Comparison of ENCODE assay signal across 8 mouse cellular contexts in the genomic region with DNA sequence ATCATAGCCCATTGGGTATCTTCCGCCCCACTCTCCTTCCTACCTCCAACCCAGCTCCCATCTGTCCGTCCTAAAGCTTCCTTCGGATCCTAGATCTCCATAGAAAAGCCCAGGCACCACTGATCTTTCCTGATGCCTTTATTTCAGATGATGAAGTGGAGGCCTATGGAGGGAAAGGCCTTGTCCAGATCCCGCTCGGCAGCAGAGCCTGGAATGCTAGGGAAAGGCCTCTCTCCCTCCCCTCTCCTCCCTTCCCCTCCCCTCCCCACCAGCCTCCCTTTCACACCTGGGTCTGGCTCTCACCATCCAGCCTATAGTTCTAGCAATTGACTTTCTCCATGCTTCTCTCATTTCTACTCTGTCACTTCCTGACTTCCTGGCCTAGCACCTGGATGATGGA.
DNase-seq lines count a peak whose midpoint lies in the region; ATAC-seq lines count a peak whose summit lies in the region.

No protein-coding gene starts in this region.

- H3K27ac ChIP-seq in heart, embryonic 16.5 days (ENCODE audit: low read length), result peak overlapping the region; percentile 49; the same call in 1 of the 2 replicates
- no peak overlapping the region for H3K27ac ChIP-seq in hindbrain, embryonic 16.5 days (ENCODE audit: low read depth, low read length)
- H3K27ac ChIP-seq in midbrain, embryonic 16.5 days (ENCODE audit: low read length), result no peak overlapping the region

- H3K4me3 ChIP-seq in heart, embryonic 16.5 days (ENCODE audit: low read length), result peak overlapping the region; percentile 66
- H3K4me3 ChIP-seq in hindbrain, embryonic 16.5 days (ENCODE audit: low read length), result peak overlapping the region; percentile 65
- peak overlapping the region; percentile 14 for H3K4me3 ChIP-seq in midbrain, embryonic 16.5 days (ENCODE audit: low read depth, low read length)

- H3K9ac ChIP-seq in heart, embryonic 16.5 days (ENCODE audit: low read length), result peak overlapping the region; percentile 81
- no peak overlapping the region; the same call in 1 of the 2 replicates for H3K9ac ChIP-seq in hindbrain, embryonic 16.5 days (ENCODE audit: low read depth, low read length)
- H3K9ac ChIP-seq in midbrain, embryonic 16.5 days (ENCODE audit: low read depth, low read length), result peak overlapping the region; percentile 27; the same call in 1 of the 2 replicates

- peak overlapping the region; percentile 85 for H3K4me2 ChIP-seq in heart, embryonic 16.5 days (ENCODE audit: low read depth, low read length)
- H3K4me2 ChIP-seq in hindbrain, embryonic 16.5 days (ENCODE audit: low read length), result peak overlapping the region; percentile 69
- peak overlapping the region; percentile 72 for H3K4me2 ChIP-seq in midbrain, embryonic 16.5 days (ENCODE audit: low read length)

- intact Hi-C loops in heart, postnatal 25 days (cut with DNase I), result no loop called here
- intact Hi-C loops in left cerebral cortex, postnatal 14 days (cut with DNase I), result no loop called here

- H3K4me1 ChIP-seq in heart, embryonic 16.5 days (ENCODE audit: control insufficient read depth, insufficient read depth, low read length), result peaks cover 68% of the 10 kb centered on the region
- peaks cover 23% of the 10 kb centered on the region for H3K4me1 ChIP-seq in hindbrain, embryonic 16.5 days (ENCODE audit: control insufficient read depth, insufficient read depth, low read depth, low read length)
- H3K4me1 ChIP-seq in midbrain, embryonic 16.5 days (ENCODE audit: control insufficient read depth, insufficient read depth, low read length), result peaks cover 28% of the 10 kb centered on the region

- H3K36me3 ChIP-seq in heart, embryonic 16.5 days (ENCODE audit: control insufficient read depth, insufficient read depth), result no peaks in the 10 kb centered on the region; the same call in 1 of the 2 replicates
- no peaks in the 10 kb centered on the region for H3K36me3 ChIP-seq in hindbrain, embryonic 16.5 days (ENCODE audit: control insufficient read depth, insufficient read depth, low read length)
- no peaks in the 10 kb centered on the region for H3K36me3 ChIP-seq in midbrain, embryonic 16.5 days (ENCODE audit: control insufficient read depth, insufficient read depth, low read length)

- no peak for DNase-seq in heart, postnatal 25 days (ENCODE audit: low spot score)
- DNase-seq in cerebellum, postnatal 14 days, result peak; percentile 22 to 45
- no peak for DNase-seq in gastrocnemius, postnatal 4 days (ENCODE audit: low spot score in 2 of 2)
- DNase-seq in left cerebral cortex, postnatal 14 days (ENCODE audit: low spot score in 2 of 2), result no peak

- ATAC-seq in heart, embryonic 16.5 days (replicated peaks; ENCODE audit: extremely low read depth, insufficient read depth, low FRiP score), result no peak
- no peak for ATAC-seq in hindbrain, embryonic 16.5 days
- ATAC-seq in midbrain, embryonic 16.5 days, result no peak
- ATAC-seq in megakaryocyte-erythroid progenitor cell, adult 5-6 weeks (replicated peaks; ENCODE audit: low FRiP score, low TSS enrichment, poor library complexity, severe bottlenecking), result no peak

- H3K9me3 ChIP-seq in heart, embryonic 16.5 days (replicated peaks; ENCODE audit: control insufficient read depth, low read length), result no peaks in the 10 kb centered on the region
- no peaks in the 10 kb centered on the region for H3K9me3 ChIP-seq in hindbrain, embryonic 16.5 days (ENCODE audit: control insufficient read depth, low read length)
- H3K9me3 ChIP-seq in midbrain, embryonic 16.5 days (replicated peaks; ENCODE audit: control insufficient read depth, low read length, poor library complexity, severe bottlenecking), result no peaks in the 10 kb centered on the region

- WGBS in heart, embryonic 16.5 days, result 51% methylated on average over 5 of the region's 5 CpGs
- WGBS in hindbrain, embryonic 16.5 days, result 60% methylated on average over 5 of the region's 5 CpGs
- WGBS in midbrain, embryonic 16.5 days, result 51% methylated on average over 5 of the region's 5 CpGs

- H3K27me3 ChIP-seq in heart, embryonic 16.5 days (ENCODE audit: control insufficient read depth, insufficient read depth, low read length), result no peaks in the 10 kb centered on the region
- no peaks in the 10 kb centered on the region for H3K27me3 ChIP-seq in hindbrain, embryonic 16.5 days (replicated peaks; ENCODE audit: control insufficient read depth, insufficient read depth, low read length)
- no peaks in the 10 kb centered on the region for H3K27me3 ChIP-seq in midbrain, embryonic 16.5 days (ENCODE audit: control insufficient read depth, insufficient read depth, low read depth, low read length)

Comparison
In these comparisons a context has a peak if more than half of its experiments do, and no peak if none do; other contexts are left out.
1. H3K4me3 ChIP-seq: peak in every context shown above with its lines; median percentile 66 in heart, embryonic 16.5 days; 65 in hindbrain, embryonic 16.5 days; 14 in midbrain, embryonic 16.5 days.
2. DNase-seq: peak in cerebellum, postnatal 14 days (2 of 2); none in heart, postnatal 25 days (single experiment), gastrocnemius, postnatal 4 days (0 of 2) and left cerebral cortex, postnatal 14 days (0 of 2).
3. Peak in every context shown above with its lines, with median percentiles within 50 percentile points of each other: H3K4me2 ChIP-seq.